Mouse (Mus musculus): Measurements from ENCODE around the gene Olfr689.

- TF ChIP-seq POLR2A (IDR thresholded peaks at IDR 0.05; ENCODE audit: borderline replicate concordance, insufficient read depth, low read length) (no peak), CTCF (IDR thresholded peaks at IDR 0.05; ENCODE audit: borderline replicate concordance, insufficient read depth, low read depth, low read length) (no peak)
Observed at GRCm38 (mm10) chr7:105325302-105325701, 14.3 kb downstream of the Olfr689 start.

All from cerebellum, adult 2 months (tissue).